Mouse (Mus musculus) hindbrain, embryonic 16.5 days (tissue): Measurements from ENCODE around the gene Cish. TPM values are rescaled to one million over a fixed set of nuclear protein-coding genes. Genes with fewer than 3 reads are reported as not detected.

ENCODE experiments used
- ATAC-seq: fragments of 200-750 bp; cut with Nextera tagmentation; 2 replicates; pipeline ENCODE4 v1.8.0; 2017; ENCODE audit warnings: moderate TSS enrichment, moderate library complexity
- H3K27ac ChIP-seq: fragments of 300-500 bp; sonication (generic); 2 replicates; pipeline ENCODE4 v1.5.1; 2014; ENCODE audit warnings: low read depth, mild to moderate bottlenecking, control low read depth, low read length, moderate library complexity
- H3K27me3 ChIP-seq: fragments of 300-500 bp; sonication (generic); replicated peaks from 2 replicates; pipeline ENCODE4 v1.6.1; 2014; ENCODE audit warnings: low read length; ENCODE audit not compliant: control insufficient read depth, insufficient read depth
- H3K36me3 ChIP-seq: fragments of 300-500 bp; sonication (generic); 2 replicates; pipeline ENCODE4 v1.6.1; 2014; ENCODE audit warnings: mild to moderate bottlenecking, low read length, moderate library complexity, mixed read lengths; ENCODE audit not compliant: control insufficient read depth, insufficient read depth
- H3K4me1 ChIP-seq: fragments of 300-500 bp; sonication (generic); 2 replicates; pipeline ENCODE4 v1.6.1; 2014; ENCODE audit warnings: low read depth, low read length; ENCODE audit not compliant: control insufficient read depth, insufficient read depth
- H3K4me2 ChIP-seq: fragments of 300-500 bp; sonication (generic); 2 replicates; pipeline ENCODE4 v1.6.1; 2014; ENCODE audit warnings: mild to moderate bottlenecking, low read length, control low read depth, moderate library complexity
- H3K4me3 ChIP-seq: fragments of 300-500 bp; sonication (generic); 2 replicates; pipeline ENCODE4 v1.5.1; 2014; ENCODE audit warnings: mild to moderate bottlenecking, low read length, control low read depth, moderate library complexity
- H3K9ac ChIP-seq: fragments of 300-500 bp; sonication (generic); 2 replicates; pipeline ENCODE4 v1.6.1; 2014; ENCODE audit warnings: low read depth, mild to moderate bottlenecking, control low read depth, low read length, moderate library complexity
- H3K9me3 ChIP-seq: fragments of 300-500 bp; sonication (generic); 2 replicates; pipeline ENCODE4 v1.6.1; 2014; ENCODE audit warnings: mild to moderate bottlenecking, low read length, moderate library complexity; ENCODE audit not compliant: control insufficient read depth
- WGBS: fragments of 180-500 bp; shearing (Covaris S2); extraction: QIAGEN DNeasy Blood & Tissue Kit; methylation state at CpG from one replicate; pipeline ENCODE4 v1.1.7; 2014; 5-methylcytosine and 5-hydroxymethylcytosine counted together
- polyA plus RNA-seq: library from polyadenylated mRNA; unstranded; fragments of >200 nt; fragmentation: Nextera tagmentation; extraction: Ambion mirVana; gene quantifications from 2 replicates; pipeline ENCODE4 v1.2.1, GENCODE M21; 2015

Gene Cish
- polyA plus RNA-seq, 1 experiment from 2014 or later: 13.7 TPM

GRCm38 (mm10) chr9:107342201-107342709, 46.4 kb downstream of the Cish start:
- H3K4me2 ChIP-seq: no peak overlapping the region
- H3K4me3 ChIP-seq: no peak overlapping the region
- no peaks in the 10 kb centered on the region for H3K36me3 ChIP-seq
- no peak overlapping the region for H3K9ac ChIP-seq
- H3K4me1 ChIP-seq: peaks cover 33% of the 10 kb centered on the region
- H3K27ac ChIP-seq: no peak overlapping the region
- 90% methylated on average over 11 of the region's 11 CpGs for WGBS
- H3K9me3 ChIP-seq: no peaks in the 10 kb centered on the region
- ATAC-seq: no peak
- H3K27me3 ChIP-seq: no peaks in the 10 kb centered on the region

- Histone ChIP-seq H3K4me3 (no peak overlapping the region), H3K4me1 (peaks cover 28% of the 10 kb centered on the region), H3K36me3 (no peaks in the 10 kb centered on the region), H3K9ac (no peak overlapping the region), H3K27me3 (no peaks in the 10 kb centered on the region), H3K27ac (no peak overlapping the region; the same call in 1 of the 2 replicates), H3K4me2 (no peak overlapping the region), H3K9me3 (no peaks in the 10 kb centered on the region)
- ATAC-seq: no peak
- 69% methylated on average over 8 of the region's 8 CpGs for WGBS
Observed at GRCm38 (mm10) chr9:107343146-107343943, 47.5 kb downstream of the Cish start.

GRCm38 (mm10) chr9:107344027-107344426, 48.2 kb downstream of the Cish start:
- H3K27ac ChIP-seq: peak overlapping the region; percentile 13; the same call in 1 of the 2 replicates
- no peaks in the 10 kb centered on the region for H3K36me3 ChIP-seq
- no peak for ATAC-seq
- no peaks in the 10 kb centered on the region for H3K27me3 ChIP-seq
- peaks cover 22% of the 10 kb centered on the region for H3K4me1 ChIP-seq
- no peak overlapping the region for H3K4me2 ChIP-seq
- no peak overlapping the region for H3K4me3 ChIP-seq
- WGBS: 74% methylated on average over 6 of the region's 6 CpGs
- no peaks in the 10 kb centered on the region for H3K9me3 ChIP-seq
- no peak overlapping the region for H3K9ac ChIP-seq

- no peak overlapping the region for H3K4me2 ChIP-seq
- H3K9ac ChIP-seq: no peak overlapping the region
- whole genome bisulfite sequencing: 94% methylated on average over 8 of the region's 8 CpGs
- no peak for ATAC-seq
- H3K4me1 ChIP-seq: peaks cover 11% of the 10 kb centered on the region
- H3K27ac ChIP-seq: no peak overlapping the region
- H3K27me3 ChIP-seq: no peaks in the 10 kb centered on the region
- no peaks in the 10 kb centered on the region for H3K9me3 ChIP-seq
- H3K36me3 ChIP-seq: no peaks in the 10 kb centered on the region
- no peak overlapping the region for H3K4me3 ChIP-seq
Observed at GRCm38 (mm10) chr9:107346081-107346480, 50.3 kb downstream of the Cish start.

GRCm38 (mm10) chr9:107347586-107348183, 51.9 kb downstream of the Cish start:
- Histone ChIP-seq H3K36me3 (no peaks in the 10 kb centered on the region), H3K27me3 (no peaks in the 10 kb centered on the region), H3K4me2 (no peak overlapping the region), H3K27ac (no peak overlapping the region), H3K4me1 (peaks cover 5% of the 10 kb centered on the region; the same call in 1 of the 2 replicates), H3K9ac (no peak overlapping the region), H3K9me3 (no peaks in the 10 kb centered on the region), H3K4me3 (no peak overlapping the region)
- ATAC-seq: no peak
- 71% methylated on average over 9 of the region's 9 CpGs for WGBS

- no peaks in the 10 kb centered on the region for H3K27me3 ChIP-seq
- ATAC-seq: no peak
- 68% methylated on average over 7 of the region's 7 CpGs for WGBS
- H3K9me3 ChIP-seq: no peaks in the 10 kb centered on the region
- no peak overlapping the region for H3K27ac ChIP-seq
- H3K36me3 ChIP-seq: no peaks in the 10 kb centered on the region
- H3K4me2 ChIP-seq: no peak overlapping the region
- H3K9ac ChIP-seq: no peak overlapping the region
- H3K4me1 ChIP-seq: peaks cover under 1% of the 10 kb centered on the region; the same call in 1 of the 2 replicates
- H3K4me3 ChIP-seq: no peak overlapping the region
Observed at GRCm38 (mm10) chr9:107349321-107349720, 53.5 kb downstream of the Cish start.

Other genes starting within 250 kb of the Cish start
- 14.4 and 15.7 TPM in 2 replicates for gene Dock3, start 64.1 kb upstream of the Cish start, polyA plus RNA-seq
- gene Mapkapk3, start 6.1 kb upstream of the Cish start, polyA plus RNA-seq: 3.2 TPM in 2 replicates
- gene Hemk1, start 42.3 kb downstream of the Cish start, polyA plus RNA-seq: 17.5 and 18.7 TPM in 2 replicates
- 9.8 and 11.4 TPM in 2 replicates for gene 6430571L13Rik, start 44.6 kb downstream of the Cish start, polyA plus RNA-seq
- gene Cacna2d2, start 103.6 kb downstream of the Cish start, polyA plus RNA-seq: 8.1 and 9.0 TPM in 2 replicates
- 45.7 and 46.0 TPM in 2 replicates for gene Tmem115, start 237.9 kb downstream of the Cish start, polyA plus RNA-seq
- gene Cyb561d2, start 246.2 kb downstream of the Cish start, polyA plus RNA-seq: 51.4 and 59.0 TPM in 2 replicates
- 75.8 and 78.6 TPM in 2 replicates for gene Nprl2, start 246.2 kb downstream of the Cish start, polyA plus RNA-seq